Mouse (Mus musculus) left cerebral cortex, adult 2 months (tissue): Measurements from ENCODE around the gene Kif26b. TPM values are rescaled to one million over a fixed set of nuclear protein-coding genes. Genes with fewer than 3 reads are reported as not detected.

Experiments used
- DNase-seq, 2 experiments: peaks; one replicate each; pipeline ENCODE4 v3.0.0; 2021 to 2022; ENCODE audit warnings: low spot score in 2 of 2, mixed read lengths in 1 of 2; ENCODE audit errors: extremely low spot score in 1 of 2
- H3K27ac ChIP-seq: fragments of 200-600 bp; 2 replicates; pipeline ENCODE4 v1.8.1; 2022
- H3K4me3 ChIP-seq: fragments of 200-600 bp; 2 replicates; pipeline ENCODE4 v1.8.1; 2022
- CTCF ChIP-seq: fragments of 200-600 bp; IDR thresholded peaks from 2 replicates; pipeline ENCODE4 v1.8.1; 2022; ENCODE audit warnings: antibody characterized with exemption, mild to moderate bottlenecking, moderate library complexity
- intact Hi-C: fragments of 180-260 bp; cut with DNase I; formaldehyde crosslinking; loops from one replicate; pipeline ENCODE4 v1.15.1; 2025
- total RNA-seq, 2 experiments: library from RNA; stranded (reverse); gene quantifications; 2 replicates each; pipeline ENCODE4 v1.2.3; 2021

The Kif26b gene
- total RNA-seq, 2 experiments from 2014 or later: 8.3 to 10.5 TPM

DNA sequence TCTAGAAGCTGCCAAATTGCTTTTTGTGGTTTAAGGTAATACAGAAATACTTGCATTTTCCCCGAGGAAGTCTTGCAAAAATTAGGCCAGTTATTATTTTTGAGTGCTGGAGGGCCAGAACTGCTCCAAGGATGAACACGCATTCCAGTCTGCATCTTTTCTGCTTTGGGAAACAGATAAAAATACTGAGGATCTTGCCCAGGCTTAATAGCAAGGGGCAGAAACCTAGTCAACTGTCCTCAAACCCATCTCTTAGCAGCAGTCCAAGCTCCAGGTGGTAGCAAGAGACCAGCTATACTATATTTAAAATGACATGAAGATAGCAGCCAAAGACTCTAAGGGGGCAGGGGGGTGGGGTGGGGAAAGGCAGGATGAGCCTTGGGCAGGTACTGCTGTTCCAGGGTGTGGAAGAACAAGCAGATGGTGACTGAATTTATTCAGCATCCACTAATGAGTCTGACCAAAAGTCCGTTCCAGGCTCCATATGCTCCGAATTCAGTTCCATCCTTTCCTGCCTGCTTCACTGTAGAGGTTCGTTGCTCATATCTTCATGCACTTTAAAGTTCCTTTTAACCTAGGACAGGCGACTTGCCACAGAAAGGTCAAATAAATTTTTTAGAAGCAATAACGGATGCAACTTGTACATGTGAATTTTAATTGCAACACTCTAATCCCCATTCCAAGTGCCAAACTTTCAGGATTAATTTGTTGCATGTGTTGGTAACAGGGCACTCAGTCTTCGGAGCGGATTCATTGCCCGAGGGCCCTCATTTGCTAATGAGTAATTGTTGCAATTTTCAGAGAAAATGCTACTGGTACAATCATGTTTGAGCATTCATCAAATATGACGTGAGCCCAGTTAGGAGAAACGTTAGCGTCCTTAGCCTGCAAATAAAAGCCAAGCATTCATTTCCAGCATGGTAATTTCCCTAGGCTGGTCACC lies 218.6 kb downstream of the Kif26b start:
- intact Hi-C loops: no loop called here
- no peak overlapping the region for H3K27ac ChIP-seq
- DNase-seq: no peak
- no peak overlapping the region for H3K4me3 ChIP-seq
- TF ChIP-seq CTCF: no peak

- intact Hi-C loops: no loop called here
- Histone ChIP-seq H3K27ac (no peak overlapping the region), H3K4me3 (no peak overlapping the region)
- DNase-seq: no peak
- no peak for TF ChIP-seq CTCF
Observed at GRCm38 (mm10) chr1:178748222-178748600, 219.3 kb downstream of the Kif26b start.

GRCm38 (mm10) chr1:178748617-178749016 lies 219.7 kb downstream of the Kif26b start:
- Histone ChIP-seq H3K27ac (no peak overlapping the region), H3K4me3 (no peak overlapping the region)
- TF ChIP-seq CTCF: no peak; the same call in 1 of the 2 replicates
- intact Hi-C loops: no loop called here
- no peak for DNase-seq

DNA sequence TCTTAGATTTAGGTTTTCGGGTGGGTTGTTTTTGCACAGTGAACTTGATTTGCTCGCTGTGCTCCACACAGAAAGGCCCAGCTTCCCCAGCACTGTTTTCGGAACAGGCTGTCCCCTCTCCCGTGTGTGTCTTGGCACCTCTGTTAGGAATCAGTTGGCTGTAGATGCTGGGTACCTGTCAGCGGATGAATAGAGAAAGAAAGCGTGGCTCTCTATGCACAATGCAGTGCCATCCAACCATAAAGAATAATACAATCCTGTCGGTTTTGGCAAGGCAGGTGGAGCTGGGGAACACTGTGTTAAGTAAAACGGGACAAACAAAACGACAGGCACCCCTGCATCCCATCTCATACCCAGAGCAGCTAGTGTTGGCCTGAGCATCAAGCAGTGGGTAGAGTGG lies 220.9 kb downstream of the Kif26b start:
- no peak for DNase-seq
- H3K4me3 ChIP-seq: no peak overlapping the region
- no peak for TF ChIP-seq CTCF
- H3K27ac ChIP-seq: no peak overlapping the region
- intact Hi-C loops: no loop called here

- Histone ChIP-seq H3K27ac (no peak overlapping the region), H3K4me3 (no peak overlapping the region)
- TF ChIP-seq CTCF: no peak
- no peak for DNase-seq
- intact Hi-C loops: no loop called here
Observed at GRCm38 (mm10) chr1:178758441-178758840, 229.5 kb downstream of the Kif26b start.

DNA sequence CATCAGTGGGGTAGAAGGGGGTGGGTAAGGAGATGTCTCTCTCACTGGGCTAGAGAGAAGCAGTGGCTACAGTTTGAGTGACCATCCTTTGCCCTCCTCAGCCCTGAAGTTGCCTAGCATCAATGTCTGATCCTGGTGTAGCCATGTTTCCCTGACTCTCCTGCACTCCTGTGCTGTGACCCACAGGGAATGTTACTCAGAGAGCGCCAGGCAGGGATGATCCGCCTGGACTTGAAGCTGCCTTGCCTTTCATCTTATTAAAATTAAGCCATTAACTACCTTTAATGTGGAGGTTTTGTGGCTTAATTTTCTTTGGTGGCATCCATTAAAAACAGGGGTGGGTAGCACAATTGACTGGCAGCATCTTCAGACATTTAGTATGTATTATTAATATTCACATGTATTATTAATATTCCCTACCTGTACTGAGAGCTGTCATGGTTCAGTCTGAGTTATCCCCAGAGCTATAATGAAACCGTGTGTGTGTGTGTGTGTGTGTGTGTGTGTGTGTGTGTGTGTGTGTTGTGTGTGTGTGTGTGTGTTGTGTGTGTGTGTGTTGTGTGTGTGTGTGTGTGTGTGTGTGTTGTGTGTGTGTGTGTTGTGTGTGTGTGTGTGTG lies 233.3 kb downstream of the Kif26b start:
- no peak for TF ChIP-seq CTCF
- no peak overlapping the region for H3K4me3 ChIP-seq
- intact Hi-C loops: no loop called here
- H3K27ac ChIP-seq: no peak overlapping the region
- no peak for DNase-seq

DNA sequence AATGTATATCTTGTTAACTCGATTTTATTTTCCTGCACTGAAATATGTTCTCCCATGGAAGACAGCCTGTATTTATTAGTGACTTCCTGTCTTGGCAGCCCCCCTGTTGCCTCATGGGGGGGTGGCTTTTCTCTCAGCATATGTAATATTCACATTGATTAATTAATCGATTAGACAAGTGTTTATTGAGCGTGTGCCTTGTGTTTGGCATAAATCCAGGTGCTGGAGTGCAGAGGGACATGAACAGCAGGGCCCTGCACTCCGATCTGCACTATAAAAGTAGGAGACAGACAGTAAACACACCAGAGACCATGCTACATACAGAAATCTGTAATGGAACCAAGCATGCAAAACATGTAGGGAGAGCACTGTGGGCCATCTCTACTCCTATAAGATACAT lies 236.0 kb downstream of the Kif26b start:
- no peak for DNase-seq
- no peak overlapping the region for H3K4me3 ChIP-seq
- intact Hi-C loops: no loop called here
- no peak overlapping the region for H3K27ac ChIP-seq
- no peak for TF ChIP-seq CTCF

DNA sequence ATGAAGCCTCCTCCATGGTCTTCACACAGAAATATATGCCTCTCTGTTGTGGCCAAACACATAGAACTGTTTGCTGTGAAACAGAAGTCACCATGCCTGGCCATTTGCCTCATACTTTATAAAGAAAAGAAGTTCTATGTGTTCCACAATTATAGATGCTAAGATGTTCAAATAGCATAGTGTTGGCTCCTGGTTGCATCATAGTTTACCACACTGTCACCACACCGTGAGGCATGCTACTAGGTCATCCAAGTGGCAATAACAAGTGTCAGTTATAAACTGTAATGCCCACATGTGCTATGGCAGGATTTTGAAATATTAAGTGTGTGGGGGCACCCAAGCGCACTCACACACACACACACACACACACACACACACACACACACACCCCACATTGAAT lies 236.7 kb downstream of the Kif26b start:
- Histone ChIP-seq H3K27ac (no peak overlapping the region), H3K4me3 (no peak overlapping the region)
- DNase-seq: no peak
- TF ChIP-seq CTCF: no peak
- intact Hi-C loops: no loop called here

GRCm38 (mm10) chr1:178768976-178769375 lies 240.1 kb downstream of the Kif26b start:
- no peak overlapping the region for H3K27ac ChIP-seq
- no peak overlapping the region for H3K4me3 ChIP-seq
- DNase-seq: no peak
- intact Hi-C loops: no loop called here
- TF ChIP-seq CTCF: no peak

DNA sequence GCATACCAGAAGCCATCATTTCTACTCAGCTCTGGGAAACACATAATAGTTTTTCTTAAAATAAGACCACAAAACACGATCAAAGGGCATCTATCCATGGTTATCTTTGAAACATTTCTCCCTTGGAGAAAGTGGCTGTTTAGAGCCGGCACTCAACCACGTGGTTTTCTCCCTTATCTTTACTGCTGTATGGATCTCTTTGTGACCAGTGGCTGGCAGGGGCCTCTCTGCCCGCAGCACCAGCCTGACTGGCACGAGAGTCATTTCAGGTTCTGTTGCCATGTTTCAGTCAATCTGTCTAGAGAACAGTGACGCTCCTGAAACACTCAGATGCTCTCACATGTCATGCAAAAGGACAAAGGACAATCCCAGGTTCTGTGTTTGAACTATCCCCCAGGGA lies 241.1 kb downstream of the Kif26b start:
- TF ChIP-seq CTCF: no peak
- H3K27ac ChIP-seq: no peak overlapping the region
- intact Hi-C loops: no loop called here

GRCm38 (mm10) chr1:178770626-178771362 lies 241.9 kb downstream of the Kif26b start:
- no peak for DNase-seq
- no peak for TF ChIP-seq CTCF
- intact Hi-C loops: no loop called here
- Histone ChIP-seq H3K4me3 (no peak overlapping the region), H3K27ac (no peak overlapping the region)

More for the DNA sequence above, 241.1 kb downstream of the Kif26b start:
- H3K4me3 ChIP-seq: no peak overlapping the region
- no peak for DNase-seq

DNA sequence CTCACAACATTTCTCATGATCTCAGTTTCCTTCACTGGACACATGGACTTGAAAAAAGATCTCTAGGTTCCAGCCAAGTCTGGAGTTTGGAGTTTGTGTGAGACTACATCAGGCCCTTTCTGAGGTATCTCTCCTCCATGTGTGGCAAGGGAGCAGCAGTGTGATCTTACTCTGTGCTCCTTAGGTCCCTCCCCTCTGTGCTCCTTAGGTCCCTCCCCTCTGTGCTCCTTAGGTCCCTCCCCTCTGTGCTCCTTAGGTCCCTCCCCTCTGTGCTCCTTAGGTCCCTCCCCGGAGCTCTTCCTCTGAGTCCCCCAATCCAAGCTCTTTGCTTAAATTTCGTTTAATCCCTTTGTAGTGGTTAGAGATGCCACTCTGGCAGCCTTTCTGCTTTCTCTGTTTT lies 250.8 kb downstream of the Kif26b start:
- intact Hi-C loops: no loop called here
- no peak overlapping the region for H3K4me3 ChIP-seq
- DNase-seq: no peak
- TF ChIP-seq CTCF: no peak
- no peak overlapping the region for H3K27ac ChIP-seq
